Mouse (Mus musculus) bone marrow macrophage, adult 2 months (primary cell): ENCODE measurements around the gene Sec23a.

Experiments
- CTCF ChIP-seq: IDR thresholded peaks from 2 replicates; pipeline ENCODE4 v1.5.1; 2012; ENCODE audit warnings: low read depth, mild to moderate bottlenecking, low read length, moderate library complexity
- POLR2A ChIP-seq: IDR thresholded peaks from 2 replicates; pipeline ENCODE4 v1.6.1; 2012; ENCODE audit warnings: mild to moderate bottlenecking, low read depth, low read length, borderline replicate concordance

DNA sequence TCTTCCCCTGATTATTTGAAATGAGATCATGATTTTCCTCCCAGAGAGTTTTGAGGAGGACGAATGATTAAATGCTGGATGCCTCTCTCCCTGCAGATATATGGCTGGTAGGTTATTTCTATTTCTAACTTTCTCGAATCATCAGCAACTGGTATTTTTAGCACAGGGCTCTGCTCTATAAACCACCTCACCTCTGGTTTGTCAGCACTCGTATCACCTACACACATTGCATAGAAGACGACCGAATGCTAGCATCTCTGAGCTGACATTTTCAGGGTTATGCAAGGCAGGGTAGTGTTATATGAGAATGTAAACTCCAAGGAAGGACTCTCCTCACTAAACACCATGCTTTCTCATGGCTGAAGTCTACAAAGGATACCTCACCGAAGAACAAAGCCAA is 63.9 kb downstream of the Sec23a start:
- no peak for TF ChIP-seq CTCF
- TF ChIP-seq POLR2A, result no peak
